8 mouse cellular contexts compared by ENCODE assay signal in the genomic region with DNA sequence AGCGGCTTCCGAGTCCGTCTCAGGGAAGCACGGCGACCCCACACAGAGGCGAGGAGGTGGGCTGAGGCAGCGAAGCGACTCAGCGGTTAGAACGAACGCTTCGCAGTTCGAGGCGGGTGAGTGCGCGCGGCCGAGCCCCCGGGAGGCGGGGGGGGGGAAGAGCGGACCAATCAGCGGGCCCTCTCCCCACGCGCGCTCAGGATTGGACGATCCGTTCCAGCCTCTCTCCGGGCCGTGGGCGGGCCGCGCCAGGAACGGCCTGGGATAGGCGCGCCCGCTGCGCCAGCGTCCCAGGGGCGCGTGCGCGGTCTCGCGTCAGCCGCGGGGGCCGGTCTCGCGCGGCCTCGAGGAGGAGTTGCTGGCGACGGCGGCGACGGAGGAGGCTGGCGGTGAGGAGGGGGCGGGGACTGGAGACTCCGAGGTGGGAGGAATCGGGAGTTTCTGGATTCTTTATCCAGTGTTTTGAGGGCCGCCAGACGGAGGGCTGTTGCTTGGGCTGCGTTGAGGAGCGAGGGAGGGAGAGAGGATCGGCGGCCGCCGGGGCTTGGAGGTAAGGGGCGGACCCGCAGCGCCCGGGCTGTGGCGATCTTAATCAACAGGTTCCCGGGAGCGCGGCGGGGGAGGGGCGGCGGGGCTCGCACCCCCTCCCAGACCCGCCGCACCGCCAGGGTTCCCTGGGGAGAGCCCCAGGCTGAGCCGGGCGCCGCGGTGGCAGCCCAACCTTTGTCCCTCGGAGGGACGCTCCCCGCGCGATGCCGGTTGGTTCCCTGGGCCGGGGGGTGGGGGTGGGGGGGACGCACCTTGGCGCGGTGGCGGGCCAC. TPM values are rescaled to one million over a fixed set of nuclear protein-coding genes. Genes with fewer than 3 reads are reported as not detected.
DNase-seq lines count a peak whose midpoint lies in the region; ATAC-seq and TF ChIP-seq lines count a peak whose summit lies in the region.

A gene (plus strand): TSS at position 351 of the 821 bp plus-strand sequence.

- H3K4me2 ChIP-seq in lung, postnatal 0 days (replicated peaks; ENCODE audit: low read depth, low read length): peak within 1 kb of the TSS; percentile 71

- peaks cover 19% of the 10 kb centered on the region for H3K4me1 ChIP-seq in hindbrain, embryonic 10.5 days (replicated peaks)
- H3K4me1 ChIP-seq in lung, postnatal 0 days (ENCODE audit: insufficient read depth, low read depth, low read length): peaks cover 4% of the 10 kb centered on the region; the same call in 1 of the 2 replicates

- DNase-seq in MN1 (ENCODE audit: low spot score): peak; percentile 99
- peak; percentile 94 for DNase-seq in cerebellum, adult 9-10 months
- DNase-seq in hindbrain, embryonic 10.5 days (ENCODE audit: low spot score): peak; percentile 95
- DNase-seq in layer of hippocampus, adult 9-11 months: peak; percentile 98
- DNase-seq in lung, postnatal 0 days (ENCODE audit: low spot score): peak; percentile 99
- DNase-seq in ovary, postnatal 14 days (ENCODE audit: low spot score): peak; percentile 95
- peak; percentile 98 for DNase-seq in thymus, postnatal 14 days

- TF ChIP-seq CTCF in lung, postnatal 0 days (IDR thresholded peaks at IDR 0.05): no peak

- ATAC-seq in frontal cortex, adult (ENCODE audit: low TSS enrichment): peak; percentile 97
- ATAC-seq in lung, postnatal 0 days: peak; percentile 99

- no peaks in the 10 kb centered on the region for H3K36me3 ChIP-seq in hindbrain, embryonic 10.5 days
- H3K36me3 ChIP-seq in lung, postnatal 0 days (ENCODE audit: insufficient read depth, low read length): no peaks in the 10 kb centered on the region

- H3K9ac ChIP-seq in lung, postnatal 0 days (replicated peaks; ENCODE audit: low read depth): peak within 1 kb of the TSS; percentile 87

- H3K27ac ChIP-seq in hindbrain, embryonic 10.5 days: peak within 1 kb of the TSS; percentile 96
- H3K27ac ChIP-seq in lung, postnatal 0 days (ENCODE audit: low read length): peak within 1 kb of the TSS; percentile 97

- H3K27me3 ChIP-seq in hindbrain, embryonic 10.5 days (ENCODE audit: insufficient read depth, poor library complexity, severe bottlenecking): peaks cover 19% of the 10 kb centered on the region; the same call in 1 of the 2 replicates
- no peaks in the 10 kb centered on the region for H3K27me3 ChIP-seq in lung, postnatal 0 days (replicated peaks; ENCODE audit: insufficient read depth, low read length)

- H3K4me3 ChIP-seq in hindbrain, embryonic 10.5 days: peak within 1 kb of the TSS; percentile 94
- peak within 1 kb of the TSS; percentile 93 for H3K4me3 ChIP-seq in lung, postnatal 0 days (ENCODE audit: low read depth, low read length)

- under 1% methylated on average over 98 of the region's 98 CpGs for WGBS in hindbrain, embryonic 10.5 days
- under 1% methylated on average over 63 of the region's 98 CpGs for WGBS in lung, postnatal 0 days

- H3K9me3 ChIP-seq in hindbrain, embryonic 10.5 days: no peaks in the 10 kb centered on the region
- no peaks in the 10 kb centered on the region for H3K9me3 ChIP-seq in lung, postnatal 0 days (ENCODE audit: low read length)

- TF ChIP-seq EP300 in lung, postnatal 0 days (IDR thresholded peaks at IDR 0.05): no peak

RNA-seq across cellular contexts. Expression of the gene that starts here (rescaled TPM):
- polyA plus RNA-seq in hindbrain, embryonic 10.5 days (2016; fragmentation: Nextera tagmentation; extraction: Ambion mirVana): 15.4 and 29.7 TPM in 2 replicates
- 26.9 and 36.0 TPM in 2 replicates for polyA plus RNA-seq in lung, postnatal 0 days (2015; fragmentation: Nextera tagmentation; extraction: Ambion mirVana)

Comparison
In these comparisons a context has a peak if more than half of its experiments do, and no peak if none do; other contexts are left out.
1. Peak in every context shown above with its lines: DNase-seq, ATAC-seq, H3K4me3 ChIP-seq and H3K27ac ChIP-seq.